Mouse (Mus musculus) adipose tissue, adult 10 weeks (tissue): ENCODE measurements around the gene Htr3b. TPM values are rescaled to one million over a fixed set of nuclear protein-coding genes. Genes with fewer than 3 reads are reported as not detected.

Experiments
- polyA plus RNA-seq: library from polyadenylated mRNA; stranded (reverse); fragments of 350-450 nt; fragmentation: Illumina TruSeq; extraction: RNeasy Lipid Tissue Mini Kit (QIAGEN cat#74804); gene quantifications from one replicate; pipeline ENCODE4 v1.2.3, GENCODE M21; 2014; ENCODE audit warnings: low read depth, low replicate concordance

Htr3b gene
- not detected for polyA plus RNA-seq

GRCm38 (mm10) chr9:48964587-48965040, at the start of gene Htr3b:
Gene Htr3b (minus strand): TSS chr9:48964990.

GRCm38 (mm10) chr9:48984845-48985707, 20.3 kb upstream of the Htr3b start, which contains the start of gene Usp28:
Gene Usp28 (plus strand): TSS chr9:48985375.

GRCm38 (mm10) chr9:48910885-48911537, 53.8 kb downstream of the Htr3b start, which contains the start of gene Htr3a:
Gene Htr3a (minus strand): TSS chr9:48911099.

Other genes starting within 250 kb of the Htr3b start
- 19.8 TPM for gene Zbtb16, start 128.8 kb downstream of the Htr3b start, polyA plus RNA-seq
- not detected for gene Htr3a, start 53.9 kb downstream of the Htr3b start, polyA plus RNA-seq
- gene Usp28, start 20.4 kb upstream of the Htr3b start, polyA plus RNA-seq, result 5.4 TPM
- 14.4 TPM for gene Zw10, start 90.6 kb upstream of the Htr3b start, polyA plus RNA-seq
- gene Tmprss5, start 116.3 kb upstream of the Htr3b start, polyA plus RNA-seq, result 0.30 TPM